Mouse (Mus musculus): ENCODE measurements around the gene Ror1. TPM values are rescaled to one million over a fixed set of nuclear protein-coding genes. Genes with fewer than 3 reads are reported as not detected.

Gene Ror1
- polyA plus RNA-seq, 1 experiment from 2014 or later, result 1.1 TPM

GRCm38 (mm10) chr4:100252646-100253045 lies 157.1 kb downstream of the Ror1 start:
- Histone ChIP-seq H3K4me3 (ENCODE audit: low read depth, low read length) (no peak overlapping the region), H3K27ac (ENCODE audit: low read depth, low read length) (no peak overlapping the region), H3K27me3 (replicated peaks; ENCODE audit: control insufficient read depth, insufficient read depth, low read length) (no peaks in the 10 kb centered on the region), H3K36me3 (ENCODE audit: control insufficient read depth, insufficient read depth, low read length) (no peaks in the 10 kb centered on the region), H3K9me3 (replicated peaks; ENCODE audit: control insufficient read depth, low read length) (no peaks in the 10 kb centered on the region), H3K4me1 (ENCODE audit: control insufficient read depth, insufficient read depth, low read length) (no peaks in the 10 kb centered on the region), H3K4me2 (ENCODE audit: low read length) (no peak overlapping the region), H3K9ac (ENCODE audit: low read length) (no peak overlapping the region)
- no peak for ATAC-seq
- 84% methylated on average over 10 of the region's 10 CpGs for WGBS
- DNase-seq (ENCODE audit: low spot score), result no peak

GRCm38 (mm10) chr4:100253401-100253800 lies 157.8 kb downstream of the Ror1 start:
- Histone ChIP-seq H3K27me3 (replicated peaks; ENCODE audit: control insufficient read depth, insufficient read depth, low read length) (no peaks in the 10 kb centered on the region), H3K9me3 (replicated peaks; ENCODE audit: control insufficient read depth, low read length) (no peaks in the 10 kb centered on the region), H3K36me3 (ENCODE audit: control insufficient read depth, insufficient read depth, low read length) (no peaks in the 10 kb centered on the region), H3K4me2 (ENCODE audit: low read length) (no peak overlapping the region), H3K4me3 (ENCODE audit: low read depth, low read length) (no peak overlapping the region), H3K9ac (ENCODE audit: low read length) (no peak overlapping the region), H3K4me1 (ENCODE audit: control insufficient read depth, insufficient read depth, low read length) (no peaks in the 10 kb centered on the region), H3K27ac (ENCODE audit: low read depth, low read length) (no peak overlapping the region)
- ATAC-seq, result no peak
- 89% methylated on average over 9 of the region's 9 CpGs for WGBS
- DNase-seq (ENCODE audit: low spot score), result no peak

- H3K9ac ChIP-seq (ENCODE audit: low read length), result no peak overlapping the region
- no peak overlapping the region for H3K27ac ChIP-seq (ENCODE audit: low read depth, low read length)
- no peaks in the 10 kb centered on the region for H3K9me3 ChIP-seq (replicated peaks; ENCODE audit: control insufficient read depth, low read length)
- H3K4me1 ChIP-seq (ENCODE audit: control insufficient read depth, insufficient read depth, low read length), result no peaks in the 10 kb centered on the region
- H3K4me2 ChIP-seq (ENCODE audit: low read length), result no peak overlapping the region
- DNase-seq (ENCODE audit: low spot score) (no peak), ATAC-seq (no peak)
- no peaks in the 10 kb centered on the region for H3K27me3 ChIP-seq (replicated peaks; ENCODE audit: control insufficient read depth, insufficient read depth, low read length)
- H3K4me3 ChIP-seq (ENCODE audit: low read depth, low read length), result no peak overlapping the region
- WGBS, result 78% methylated on average over 7 of the region's 7 CpGs
- H3K36me3 ChIP-seq (ENCODE audit: control insufficient read depth, insufficient read depth, low read length), result no peaks in the 10 kb centered on the region
Observed at GRCm38 (mm10) chr4:100253831-100254230, 158.2 kb downstream of the Ror1 start.

- WGBS, result 92% methylated on average over 5 of the region's 5 CpGs
- no peaks in the 10 kb centered on the region for H3K27me3 ChIP-seq (replicated peaks; ENCODE audit: control insufficient read depth, insufficient read depth, low read length)
- no peak overlapping the region for H3K4me2 ChIP-seq (ENCODE audit: low read length)
- H3K4me3 ChIP-seq (ENCODE audit: low read depth, low read length), result no peak overlapping the region
- H3K9me3 ChIP-seq (replicated peaks; ENCODE audit: control insufficient read depth, low read length), result no peaks in the 10 kb centered on the region
- no peak overlapping the region for H3K9ac ChIP-seq (ENCODE audit: low read length)
- H3K27ac ChIP-seq (ENCODE audit: low read depth, low read length), result no peak overlapping the region
- DNase-seq (ENCODE audit: low spot score) (no peak), ATAC-seq (no peak)
- H3K36me3 ChIP-seq (ENCODE audit: control insufficient read depth, insufficient read depth, low read length), result no peaks in the 10 kb centered on the region
- H3K4me1 ChIP-seq (ENCODE audit: control insufficient read depth, insufficient read depth, low read length), result no peaks in the 10 kb centered on the region
Observed at GRCm38 (mm10) chr4:100258462-100258861, 162.9 kb downstream of the Ror1 start.

- H3K36me3 ChIP-seq (ENCODE audit: control insufficient read depth, insufficient read depth, low read length), result no peaks in the 10 kb centered on the region
- WGBS, result 95% methylated on average over 1 of the region's 1 CpGs
Observed at GRCm38 (mm10) chr4:100263917-100264316, 168.3 kb downstream of the Ror1 start.

GRCm38 (mm10) chr4:100271059-100271735 lies 175.6 kb downstream of the Ror1 start:
- WGBS, result 85% methylated on average over 10 of the region's 10 CpGs
- no peak for ATAC-seq
- H3K36me3 ChIP-seq (ENCODE audit: control insufficient read depth, insufficient read depth, low read length), result no peaks in the 10 kb centered on the region

More at GRCm38 (mm10) chr4:100263917-100264316, 168.3 kb downstream of the Ror1 start:
- Histone ChIP-seq H3K9ac (ENCODE audit: low read length) (no peak overlapping the region), H3K27ac (ENCODE audit: low read depth, low read length) (no peak overlapping the region), H3K27me3 (replicated peaks; ENCODE audit: control insufficient read depth, insufficient read depth, low read length) (no peaks in the 10 kb centered on the region), H3K9me3 (replicated peaks; ENCODE audit: control insufficient read depth, low read length) (no peaks in the 10 kb centered on the region), H3K4me2 (ENCODE audit: low read length) (no peak overlapping the region), H3K4me1 (ENCODE audit: control insufficient read depth, insufficient read depth, low read length) (no peaks in the 10 kb centered on the region), H3K4me3 (ENCODE audit: low read depth, low read length) (no peak overlapping the region)
- ATAC-seq (no peak), DNase-seq (ENCODE audit: low spot score) (no peak)

GRCm38 (mm10) chr4:100271736-100272127 lies 176.1 kb downstream of the Ror1 start:
- ATAC-seq, result no peak

More at GRCm38 (mm10) chr4:100271059-100271735, 175.6 kb downstream of the Ror1 start:
- no peak overlapping the region for H3K27ac ChIP-seq (ENCODE audit: low read depth, low read length)
- no peaks in the 10 kb centered on the region for H3K4me1 ChIP-seq (ENCODE audit: control insufficient read depth, insufficient read depth, low read length)
- no peak overlapping the region for H3K4me3 ChIP-seq (ENCODE audit: low read depth, low read length)
- DNase-seq (ENCODE audit: low spot score), result no peak
- H3K4me2 ChIP-seq (ENCODE audit: low read length), result no peak overlapping the region
- no peaks in the 10 kb centered on the region for H3K27me3 ChIP-seq (replicated peaks; ENCODE audit: control insufficient read depth, insufficient read depth, low read length)
- H3K9me3 ChIP-seq (replicated peaks; ENCODE audit: control insufficient read depth, low read length), result no peaks in the 10 kb centered on the region
- H3K9ac ChIP-seq (ENCODE audit: low read length), result no peak overlapping the region

GRCm38 (mm10) chr4:100273356-100273755 lies 177.8 kb downstream of the Ror1 start:
- ATAC-seq, result no peak
- Histone ChIP-seq H3K4me1 (ENCODE audit: control insufficient read depth, insufficient read depth, low read length) (no peaks in the 10 kb centered on the region), H3K9me3 (replicated peaks; ENCODE audit: control insufficient read depth, low read length) (no peaks in the 10 kb centered on the region), H3K4me2 (ENCODE audit: low read length) (no peak overlapping the region), H3K27me3 (replicated peaks; ENCODE audit: control insufficient read depth, insufficient read depth, low read length) (no peaks in the 10 kb centered on the region), H3K27ac (ENCODE audit: low read depth, low read length) (no peak overlapping the region), H3K36me3 (ENCODE audit: control insufficient read depth, insufficient read depth, low read length) (no peaks in the 10 kb centered on the region), H3K4me3 (ENCODE audit: low read depth, low read length) (no peak overlapping the region), H3K9ac (ENCODE audit: low read length) (no peak overlapping the region)
- no peak for DNase-seq (ENCODE audit: low spot score)
- WGBS, result 84% methylated on average over 3 of the region's 3 CpGs

More at GRCm38 (mm10) chr4:100271736-100272127, 176.1 kb downstream of the Ror1 start:
- Histone ChIP-seq H3K27me3 (replicated peaks; ENCODE audit: control insufficient read depth, insufficient read depth, low read length) (no peaks in the 10 kb centered on the region), H3K36me3 (ENCODE audit: control insufficient read depth, insufficient read depth, low read length) (no peaks in the 10 kb centered on the region), H3K4me3 (ENCODE audit: low read depth, low read length) (no peak overlapping the region), H3K9ac (ENCODE audit: low read length) (no peak overlapping the region), H3K4me2 (ENCODE audit: low read length) (no peak overlapping the region), H3K4me1 (ENCODE audit: control insufficient read depth, insufficient read depth, low read length) (no peaks in the 10 kb centered on the region), H3K9me3 (replicated peaks; ENCODE audit: control insufficient read depth, low read length) (no peaks in the 10 kb centered on the region), H3K27ac (ENCODE audit: low read depth, low read length) (no peak overlapping the region)
- 69% methylated on average over 6 of the region's 6 CpGs for WGBS
- no peak for DNase-seq (ENCODE audit: low spot score)

- Histone ChIP-seq H3K27ac (ENCODE audit: low read depth, low read length) (no peak overlapping the region), H3K36me3 (ENCODE audit: control insufficient read depth, insufficient read depth, low read length) (no peaks in the 10 kb centered on the region), H3K9ac (ENCODE audit: low read length) (no peak overlapping the region), H3K4me2 (ENCODE audit: low read length) (no peak overlapping the region), H3K4me3 (ENCODE audit: low read depth, low read length) (no peak overlapping the region), H3K27me3 (replicated peaks; ENCODE audit: control insufficient read depth, insufficient read depth, low read length) (no peaks in the 10 kb centered on the region), H3K4me1 (ENCODE audit: control insufficient read depth, insufficient read depth, low read length) (no peaks in the 10 kb centered on the region), H3K9me3 (replicated peaks; ENCODE audit: control insufficient read depth, low read length) (no peaks in the 10 kb centered on the region)
- DNase-seq (ENCODE audit: low spot score), result no peak
- ATAC-seq, result no peak
- 94% methylated on average over 4 of the region's 4 CpGs for WGBS
Observed at GRCm38 (mm10) chr4:100273807-100274480, 178.4 kb downstream of the Ror1 start.
